9 mouse cellular contexts compared by ENCODE assay signal in the genomic region with DNA sequence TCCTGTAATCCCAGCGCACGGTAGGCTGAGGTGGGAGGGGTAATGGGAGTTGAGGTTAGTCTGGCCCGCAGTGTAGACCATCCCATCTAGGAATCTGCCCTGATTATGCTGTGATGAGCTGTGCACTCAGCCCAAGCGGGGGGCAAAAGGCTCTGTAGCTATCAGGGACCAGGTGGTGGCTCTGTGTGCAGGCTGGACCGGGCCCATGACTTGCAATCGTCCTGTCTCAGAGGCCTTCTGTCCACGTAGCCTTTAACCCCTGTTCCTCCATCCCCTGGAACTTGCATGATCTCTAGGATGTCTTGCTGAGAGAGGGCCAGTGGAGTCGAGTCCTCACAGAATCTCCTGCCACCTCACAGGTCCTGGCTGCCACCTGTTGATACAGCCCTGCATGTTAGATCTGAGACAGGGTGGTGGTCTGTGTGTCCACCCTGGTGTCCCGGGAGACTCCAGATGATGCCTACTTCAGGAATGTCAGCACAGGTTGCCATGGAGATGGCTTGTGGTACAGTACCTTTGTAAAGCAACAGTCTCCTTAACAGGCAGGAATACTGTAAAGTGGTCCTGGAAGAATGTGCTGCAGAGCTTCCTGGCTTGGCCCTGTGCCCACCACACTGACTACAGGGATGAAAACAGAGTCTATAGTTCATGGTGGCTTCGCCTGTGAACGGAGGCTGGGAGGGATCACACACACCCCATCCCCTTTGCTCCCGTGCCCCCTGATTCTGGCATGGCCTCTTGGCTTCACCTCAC. TPM values are rescaled to one million over a fixed set of nuclear protein-coding genes. Genes with fewer than 3 reads are reported as not detected.
A peak's percentile ranks its signal among the peaks of the same experiment; 100 is the strongest.
DNase-seq lines count a peak whose midpoint lies in the region; ATAC-seq lines count a peak whose summit lies in the region.
"Had no signal": no experiment of that assay in that cellular context is flagged by ENCODE, and none has a peak within 500 bp of the region (broad histone marks: within the 10 kb centered on the region; RNA-seq: fewer than 3 reads in every experiment).

No protein-coding gene starts in this region.

- 67% methylated on average over 12 of the region's 12 CpGs for WGBS in heart, embryonic 13.5 days
- WGBS in forebrain, embryonic 12.5 days: 63% methylated on average over 12 of the region's 12 CpGs
- WGBS in midbrain, embryonic 12.5 days: 70% methylated on average over 12 of the region's 12 CpGs

- no peak for DNase-seq in heart, postnatal 10 days
- peak; percentile 72 for DNase-seq in MN1 (ENCODE audit: low spot score)
- DNase-seq in spleen, postnatal 36 days (ENCODE audit: low spot score in 2 of 2): no peak
- DNase-seq in urinary bladder, adult 18-20 months (ENCODE audit: low spot score in 2 of 2): no peak
- DNase-seq in frontal cortex, adult 2 months (ENCODE audit: extremely low spot score in 1 of 2, low spot score in 1 of 2): no peak
- DNase-seq: left cerebral cortex, postnatal 4 days had no signal

- peak overlapping the region; percentile 61 for H3K9ac ChIP-seq in heart, embryonic 13.5 days
- H3K9ac ChIP-seq in forebrain, embryonic 12.5 days: no peak overlapping the region; the same call in 1 of the 2 replicates
- H3K9ac ChIP-seq in midbrain, embryonic 12.5 days (replicated peaks): no peak overlapping the region; the same call in 1 of the 2 replicates

- H3K4me3 ChIP-seq in heart, embryonic 13.5 days: no peak overlapping the region
- H3K4me3 ChIP-seq in forebrain, embryonic 12.5 days (replicated peaks): no peak overlapping the region
- no peak overlapping the region for H3K4me3 ChIP-seq in midbrain, embryonic 12.5 days

- H3K4me1 ChIP-seq in heart, embryonic 13.5 days: peaks cover 88% of the 10 kb centered on the region
- peaks cover 93% of the 10 kb centered on the region for H3K4me1 ChIP-seq in forebrain, embryonic 12.5 days
- peaks cover 84% of the 10 kb centered on the region for H3K4me1 ChIP-seq in midbrain, embryonic 12.5 days

- no peaks in the 10 kb centered on the region for H3K27me3 ChIP-seq in heart, embryonic 13.5 days (replicated peaks)
- H3K27me3 ChIP-seq in forebrain, embryonic 12.5 days: no peaks in the 10 kb centered on the region
- H3K27me3 ChIP-seq in midbrain, embryonic 12.5 days: no peaks in the 10 kb centered on the region

- H3K36me3 ChIP-seq in heart, embryonic 13.5 days: no peaks in the 10 kb centered on the region
- no peaks in the 10 kb centered on the region for H3K36me3 ChIP-seq in forebrain, embryonic 12.5 days (replicated peaks)
- H3K36me3 ChIP-seq in midbrain, embryonic 12.5 days: no peaks in the 10 kb centered on the region

- H3K4me2 ChIP-seq in heart, embryonic 13.5 days: no peak overlapping the region
- H3K4me2 ChIP-seq in forebrain, embryonic 12.5 days: peak overlapping the region; percentile 30; the same call in 1 of the 2 replicates
- H3K4me2 ChIP-seq in midbrain, embryonic 12.5 days (replicated peaks): peak overlapping the region; percentile 32; the same call in 1 of the 2 replicates

- no peaks in the 10 kb centered on the region for H3K9me3 ChIP-seq in heart, embryonic 13.5 days
- no peaks in the 10 kb centered on the region for H3K9me3 ChIP-seq in forebrain, embryonic 12.5 days
- H3K9me3 ChIP-seq in midbrain, embryonic 12.5 days: no peaks in the 10 kb centered on the region

- intact Hi-C loops in heart, postnatal 10 days (cut with DNase I): loop anchor here (5.0 kb wide), 1 partner anchor 34 kb away; no protein-coding TSS in a partner anchor

- no peak for ATAC-seq in heart, embryonic 13.5 days (ENCODE audit: extremely low read depth, insufficient number of reproducible peaks, low FRiP score, low TSS enrichment)
- no peak for ATAC-seq in forebrain, embryonic 12.5 days (ENCODE audit: low FRiP score)
- ATAC-seq in midbrain, embryonic 12.5 days (ENCODE audit: low FRiP score, low read depth): no peak

- H3K27ac ChIP-seq in heart, embryonic 13.5 days (replicated peaks): peak overlapping the region; percentile 81
- H3K27ac ChIP-seq in forebrain, embryonic 12.5 days: peak overlapping the region; percentile 96
- peak overlapping the region; percentile 98 for H3K27ac ChIP-seq in midbrain, embryonic 12.5 days (replicated peaks)

RNA-seq across cellular contexts. Expression of a gene that starts 51.9 kb away (rescaled TPM):
- 42.8 and 47.2 TPM in 2 replicates for polyA plus RNA-seq in heart, embryonic 13.5 days (2015; fragmentation: Nextera tagmentation; extraction: Ambion mirVana)
- 10 to 100 TPM; 45.6 to 51.4 TPM for total RNA-seq in heart, postnatal 10 days (2021)
- polyA plus RNA-seq in forebrain, embryonic 12.5 days (2016; fragmentation: Nextera tagmentation; extraction: Ambion mirVana): 62.5 and 71.8 TPM in 2 replicates
- 80.7 and 86.2 TPM in 2 replicates for polyA plus RNA-seq in midbrain, embryonic 12.5 days (2016; fragmentation: Nextera tagmentation; extraction: Ambion mirVana)
- 27.9 and 33.2 TPM in 2 replicates for polyA plus RNA-seq in frontal cortex, adult 2 months (2012; rRNA removed)
